Comparison of ENCODE assay signal across 24 mouse cellular contexts in genomic region chr5:144621967-144622366, GRCm38 (mm10).
"Had no signal": no experiment of that assay in that cellular context is flagged by ENCODE, and none has a peak within 500 bp of the region (broad histone marks: within the 10 kb centered on the region; RNA-seq: fewer than 3 reads in every experiment).

No protein-coding gene starts in this region.

- H3K4me1 ChIP-seq: heart, embryonic 10.5 days; heart, embryonic 12.5 days; hindbrain, embryonic 10.5 days; hindbrain, embryonic 12.5 days; intestine, embryonic 15.5 days had no signal

- H3K9ac ChIP-seq: heart, embryonic 12.5 days; hindbrain, embryonic 12.5 days; hindbrain, embryonic 14.5 days; intestine, embryonic 15.5 days; limb, embryonic 12.5 days had no signal

- H3K9me3 ChIP-seq: intestine, embryonic 15.5 days; limb, embryonic 10.5 days had no signal

- ATAC-seq: hindbrain, embryonic 16.5 days; inflammation-experienced regulatory T-cells, adult 6 months; intestine, embryonic 15.5 days; intestine, postnatal 0 days had no signal

- H3K27ac ChIP-seq: gastrocnemius, adult 2 months; heart, embryonic 10.5 days; hindbrain, embryonic 10.5 days; hindbrain, embryonic 12.5 days; hindbrain, embryonic 14.5 days; intestine, embryonic 15.5 days; layer of hippocampus, adult 2 months; left cerebral cortex, adult 2 months; limb, embryonic 12.5 days had no signal

- H3K4me2 ChIP-seq: heart, embryonic 12.5 days; hindbrain, embryonic 12.5 days; hindbrain, embryonic 14.5 days; intestine, embryonic 15.5 days; limb, embryonic 12.5 days had no signal

- H3K27me3 ChIP-seq: heart, embryonic 12.5 days; hindbrain, embryonic 12.5 days; intestine, embryonic 15.5 days; limb, embryonic 12.5 days had no signal

- H3K36me3 ChIP-seq: heart, embryonic 10.5 days; heart, embryonic 12.5 days; hindbrain, embryonic 10.5 days; hindbrain, embryonic 12.5 days; intestine, embryonic 15.5 days; limb, embryonic 10.5 days; limb, embryonic 12.5 days had no signal

- H3K4me3 ChIP-seq: gastrocnemius, adult 2 months; heart, embryonic 10.5 days; heart, embryonic 12.5 days; hindbrain, embryonic 10.5 days; hindbrain, embryonic 12.5 days; intestine, embryonic 15.5 days; layer of hippocampus, adult 2 months; left cerebral cortex, adult 2 months; limb, embryonic 10.5 days; limb, embryonic 12.5 days had no signal

- DNase-seq: gastrocnemius, adult 2 months; gastrocnemius, postnatal 10 days; gastrocnemius, postnatal 25 days; heart, adult 18-20 months; heart, postnatal 10 days; heart, postnatal 4 days; kidney, adult 18-20 months; kidney, adult 8-10 months; kidney, postnatal 10 days; kidney, postnatal 25 days; kidney, postnatal 4 days had no signal
